Mouse (Mus musculus): ENCODE data around the gene Gm47791. TPM values are rescaled to one million over a fixed set of nuclear protein-coding genes. Genes with fewer than 3 reads are reported as not detected.
A peak's percentile ranks its signal among the peaks of the same experiment; 100 is the strongest.

Gene Gm47791
- polyA plus RNA-seq, 1 experiment from 2014 or later, result not detected

DNA sequence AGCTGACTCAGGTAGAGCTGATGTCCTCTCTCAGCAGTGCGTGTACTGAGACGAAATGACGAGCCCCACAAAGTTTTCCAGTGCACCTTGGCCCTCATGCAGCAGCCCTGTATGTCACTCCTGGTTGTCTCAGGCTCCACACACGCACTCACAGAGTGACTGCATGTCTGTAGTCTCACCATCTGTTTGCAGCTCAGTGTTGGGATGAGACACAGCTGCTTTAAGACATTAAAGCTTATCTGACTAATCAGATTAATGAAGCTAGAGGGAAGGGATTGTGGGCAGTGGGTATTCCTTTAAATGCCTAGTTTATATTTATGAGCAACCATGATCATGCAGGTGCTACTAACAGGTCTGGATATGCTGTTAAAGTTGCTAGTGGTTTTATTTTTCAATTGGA lies 24.6 kb downstream of the Gm47791 start:
- H3K27me3 ChIP-seq (ENCODE audit: control insufficient read depth, insufficient read depth, low read length), result no peaks in the 10 kb centered on the region
- ATAC-seq (ENCODE audit: low FRiP score, low TSS enrichment), result no peak
- 0 out of 2 replicates have a peak, but pooled peaks cover 3% of the 10 kb centered on the region for H3K4me1 ChIP-seq (ENCODE audit: control insufficient read depth, insufficient read depth, low read length)
- WGBS, result 74% methylated on average over 4 of the region's 4 CpGs
- H3K4me3 ChIP-seq (ENCODE audit: low read length), result no peak overlapping the region
- H3K36me3 ChIP-seq (ENCODE audit: control insufficient read depth, insufficient read depth, low read length), result peaks cover 28% of the 10 kb centered on the region
- no peaks in the 10 kb centered on the region for H3K9me3 ChIP-seq (ENCODE audit: control insufficient read depth, low read length)
- H3K9ac ChIP-seq (ENCODE audit: low read depth, low read length), result no peak overlapping the region
- no peak overlapping the region for H3K4me2 ChIP-seq (replicated peaks; ENCODE audit: low read depth, low read length)
- H3K27ac ChIP-seq (ENCODE audit: low read depth, low read length), result no peak overlapping the region

DNA sequence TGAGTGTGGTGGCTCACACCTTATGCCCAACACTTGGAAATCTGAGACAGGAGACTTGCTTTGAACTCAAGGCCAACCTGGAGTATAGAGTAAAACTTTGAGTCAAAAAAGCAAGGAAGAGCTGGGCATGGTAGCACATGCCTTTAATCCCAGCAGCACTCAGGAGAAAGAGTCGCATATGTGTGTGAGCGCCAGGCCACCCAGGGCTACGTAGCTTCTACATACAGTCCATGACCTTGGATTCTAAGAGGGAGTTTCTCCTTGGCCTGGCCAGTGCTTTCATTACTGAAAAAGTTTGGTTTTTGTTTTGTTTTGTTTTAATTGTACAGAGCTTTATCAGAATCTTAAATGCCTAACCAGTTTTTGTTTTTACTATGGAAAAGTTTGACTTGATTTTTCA lies 27.1 kb downstream of the Gm47791 start:
- no peaks in the 10 kb centered on the region for H3K9me3 ChIP-seq (ENCODE audit: control insufficient read depth, low read length)
- no peaks in the 10 kb centered on the region for H3K27me3 ChIP-seq (ENCODE audit: control insufficient read depth, insufficient read depth, low read length)
- 87% methylated on average over 3 of the region's 3 CpGs for WGBS
- no peak overlapping the region for H3K4me3 ChIP-seq (ENCODE audit: low read length)
- H3K9ac ChIP-seq (ENCODE audit: low read depth, low read length), result no peak overlapping the region
- peaks cover 31% of the 10 kb centered on the region for H3K36me3 ChIP-seq (ENCODE audit: control insufficient read depth, insufficient read depth, low read length)
- ATAC-seq (ENCODE audit: low FRiP score, low TSS enrichment), result no peak
- no peak overlapping the region for H3K27ac ChIP-seq (ENCODE audit: low read depth, low read length)
- 0 out of 2 replicates have a peak, but pooled peaks cover 3% of the 10 kb centered on the region for H3K4me1 ChIP-seq (ENCODE audit: control insufficient read depth, insufficient read depth, low read length)
- H3K4me2 ChIP-seq (replicated peaks; ENCODE audit: low read depth, low read length), result no peak overlapping the region

DNA sequence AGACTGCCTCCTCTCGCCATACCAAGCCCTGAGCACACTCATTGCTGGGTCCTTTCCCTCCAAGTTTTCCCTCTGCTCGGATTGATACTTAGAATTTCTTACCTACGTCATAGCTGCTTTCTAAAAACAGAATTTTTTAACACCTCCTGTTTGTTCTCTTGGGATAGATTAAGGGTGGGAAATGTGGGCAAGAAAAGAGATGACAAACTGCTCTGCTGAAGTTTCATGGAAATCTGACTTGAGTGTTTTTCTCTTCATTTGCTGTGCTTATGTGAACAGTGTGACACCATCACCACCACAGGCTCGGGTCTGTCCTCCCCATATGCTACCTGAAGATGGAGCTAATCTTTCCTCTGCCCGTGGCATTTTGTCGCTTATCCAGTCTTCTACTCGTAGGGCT lies 29.5 kb downstream of the Gm47791 start:
- Histone ChIP-seq H3K9me3 (ENCODE audit: control insufficient read depth, low read length) (no peaks in the 10 kb centered on the region), H3K27me3 (ENCODE audit: control insufficient read depth, insufficient read depth, low read length) (no peaks in the 10 kb centered on the region), H3K4me2 (replicated peaks; ENCODE audit: low read depth, low read length) (no peak overlapping the region), H3K27ac (ENCODE audit: low read depth, low read length) (no peak overlapping the region), H3K9ac (ENCODE audit: low read depth, low read length) (no peak overlapping the region), H3K4me1 (ENCODE audit: control insufficient read depth, insufficient read depth, low read length) (0 out of 2 replicates have a peak, but pooled peaks cover 7% of the 10 kb centered on the region), H3K36me3 (ENCODE audit: control insufficient read depth, insufficient read depth, low read length) (peaks cover 33% of the 10 kb centered on the region), H3K4me3 (ENCODE audit: low read length) (no peak overlapping the region)
- ATAC-seq (ENCODE audit: low FRiP score, low TSS enrichment), result no peak
- WGBS, result 87% methylated on average over 7 of the region's 7 CpGs

DNA sequence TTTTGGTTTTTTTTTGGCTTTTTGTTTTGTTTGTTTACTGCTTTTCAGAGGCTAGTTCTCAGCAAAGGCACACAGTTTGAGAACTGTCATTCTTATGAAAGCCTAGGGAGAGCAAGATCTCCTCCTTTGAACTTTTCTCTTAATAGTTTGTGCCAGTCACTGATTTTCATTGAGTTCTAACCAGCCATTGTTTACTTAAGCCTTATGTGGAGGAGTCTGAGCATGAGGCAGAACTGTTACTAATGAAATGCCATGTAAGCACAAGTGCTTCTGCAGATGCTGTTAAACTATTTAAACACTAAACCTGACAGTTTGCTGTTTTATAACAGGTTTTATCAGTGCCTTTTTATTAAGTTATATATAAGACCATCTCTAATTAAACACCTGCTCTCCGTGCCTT lies 33.0 kb downstream of the Gm47791 start:
- WGBS, result 82% methylated on average over 1 of the region's 1 CpGs
- Histone ChIP-seq H3K9me3 (ENCODE audit: control insufficient read depth, low read length) (no peaks in the 10 kb centered on the region), H3K4me1 (ENCODE audit: control insufficient read depth, insufficient read depth, low read length) (0 out of 2 replicates have a peak, but pooled peaks cover 4% of the 10 kb centered on the region), H3K9ac (ENCODE audit: low read depth, low read length) (no peak overlapping the region), H3K4me3 (ENCODE audit: low read length) (no peak overlapping the region), H3K27me3 (ENCODE audit: control insufficient read depth, insufficient read depth, low read length) (no peaks in the 10 kb centered on the region), H3K4me2 (replicated peaks; ENCODE audit: low read depth, low read length) (no peak overlapping the region), H3K27ac (ENCODE audit: low read depth, low read length) (no peak overlapping the region), H3K36me3 (ENCODE audit: control insufficient read depth, insufficient read depth, low read length) (peaks cover 59% of the 10 kb centered on the region)
- no peak for ATAC-seq (ENCODE audit: low FRiP score, low TSS enrichment)

GRCm38 (mm10) chr1:82733357-82733756 lies 37.7 kb downstream of the Gm47791 start:
- H3K27me3 ChIP-seq (ENCODE audit: control insufficient read depth, insufficient read depth, low read length), result no peaks in the 10 kb centered on the region
- no peak overlapping the region for H3K9ac ChIP-seq (ENCODE audit: low read depth, low read length)
- no peak overlapping the region for H3K4me2 ChIP-seq (replicated peaks; ENCODE audit: low read depth, low read length)
- WGBS, result 95% methylated on average over 1 of the region's 1 CpGs
- H3K27ac ChIP-seq (ENCODE audit: low read depth, low read length), result no peak overlapping the region
- peaks cover 79% of the 10 kb centered on the region for H3K36me3 ChIP-seq (ENCODE audit: control insufficient read depth, insufficient read depth, low read length)
- no peak for ATAC-seq (ENCODE audit: low FRiP score, low TSS enrichment)
- H3K4me1 ChIP-seq (ENCODE audit: control insufficient read depth, insufficient read depth, low read length), result 0 out of 2 replicates have a peak, but pooled peaks cover 4% of the 10 kb centered on the region
- no peaks in the 10 kb centered on the region for H3K9me3 ChIP-seq (ENCODE audit: control insufficient read depth, low read length)
- no peak overlapping the region for H3K4me3 ChIP-seq (ENCODE audit: low read length)

DNA sequence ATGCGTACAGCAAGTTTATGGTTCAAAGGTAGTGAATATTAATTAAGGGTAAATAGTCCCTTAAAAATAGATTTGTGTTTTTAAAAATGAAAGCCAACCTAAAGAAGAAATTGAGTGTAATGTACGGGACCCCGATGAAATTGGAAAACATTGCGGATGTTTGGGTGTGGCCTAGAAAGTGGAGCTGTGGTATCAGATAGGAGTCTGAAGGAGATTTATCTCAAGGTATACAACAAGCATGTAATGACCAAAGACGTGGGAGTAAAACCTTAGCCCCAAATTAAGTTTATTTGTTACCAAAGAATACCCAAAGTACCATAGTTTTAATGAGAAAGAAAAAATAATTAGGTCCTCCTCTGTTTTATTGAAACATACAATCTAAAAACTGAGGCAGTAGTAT lies 44.6 kb downstream of the Gm47791 start:
- 89% methylated on average over 5 of the region's 5 CpGs for WGBS
- H3K4me2 ChIP-seq (replicated peaks; ENCODE audit: low read depth, low read length), result peak overlapping the region; percentile 58; the same call in 1 of the 2 replicates
- H3K27ac ChIP-seq (ENCODE audit: low read depth, low read length), result no peak overlapping the region
- H3K4me1 ChIP-seq (ENCODE audit: control insufficient read depth, insufficient read depth, low read length), result peaks cover 7% of the 10 kb centered on the region
- ATAC-seq (ENCODE audit: low FRiP score, low TSS enrichment), result no peak
- no peak overlapping the region for H3K9ac ChIP-seq (ENCODE audit: low read depth, low read length)
- peaks cover 37% of the 10 kb centered on the region for H3K36me3 ChIP-seq (ENCODE audit: control insufficient read depth, insufficient read depth, low read length)
- no peaks in the 10 kb centered on the region for H3K27me3 ChIP-seq (ENCODE audit: control insufficient read depth, insufficient read depth, low read length)
- H3K9me3 ChIP-seq (ENCODE audit: control insufficient read depth, low read length), result no peaks in the 10 kb centered on the region
- H3K4me3 ChIP-seq (ENCODE audit: low read length), result no peak overlapping the region

DNA sequence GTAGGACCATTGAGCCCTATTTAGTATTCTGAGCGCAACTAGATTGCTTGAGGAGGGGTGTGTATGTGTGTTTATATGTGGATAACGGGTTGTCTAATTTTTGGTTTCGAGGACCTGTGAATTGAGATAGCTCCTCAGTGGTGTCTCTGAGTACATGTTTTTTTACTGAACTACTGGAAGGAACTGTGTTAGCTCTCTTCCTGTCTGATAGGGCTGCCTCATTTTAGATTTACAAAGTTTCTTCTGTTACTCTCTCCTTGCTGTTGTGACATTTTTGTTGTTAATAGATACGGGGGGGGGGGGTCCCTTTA lies 45.2 kb downstream of the Gm47791 start:
- Histone ChIP-seq H3K4me2 (replicated peaks; ENCODE audit: low read depth, low read length) (peak overlapping the region; percentile 58), H3K4me1 (ENCODE audit: control insufficient read depth, insufficient read depth, low read length) (peaks cover 7% of the 10 kb centered on the region), H3K9ac (ENCODE audit: low read depth, low read length) (peak overlapping the region; percentile 76; the same call in 1 of the 2 replicates), H3K27ac (ENCODE audit: low read depth, low read length) (no peak overlapping the region), H3K27me3 (ENCODE audit: control insufficient read depth, insufficient read depth, low read length) (no peaks in the 10 kb centered on the region), H3K4me3 (ENCODE audit: low read length) (peak overlapping the region; percentile 58), H3K9me3 (ENCODE audit: control insufficient read depth, low read length) (no peaks in the 10 kb centered on the region), H3K36me3 (ENCODE audit: control insufficient read depth, insufficient read depth, low read length) (peaks cover 30% of the 10 kb centered on the region)
- ATAC-seq (ENCODE audit: low FRiP score, low TSS enrichment), result no peak
- 46% methylated on average over 4 of the region's 4 CpGs for WGBS

DNA sequence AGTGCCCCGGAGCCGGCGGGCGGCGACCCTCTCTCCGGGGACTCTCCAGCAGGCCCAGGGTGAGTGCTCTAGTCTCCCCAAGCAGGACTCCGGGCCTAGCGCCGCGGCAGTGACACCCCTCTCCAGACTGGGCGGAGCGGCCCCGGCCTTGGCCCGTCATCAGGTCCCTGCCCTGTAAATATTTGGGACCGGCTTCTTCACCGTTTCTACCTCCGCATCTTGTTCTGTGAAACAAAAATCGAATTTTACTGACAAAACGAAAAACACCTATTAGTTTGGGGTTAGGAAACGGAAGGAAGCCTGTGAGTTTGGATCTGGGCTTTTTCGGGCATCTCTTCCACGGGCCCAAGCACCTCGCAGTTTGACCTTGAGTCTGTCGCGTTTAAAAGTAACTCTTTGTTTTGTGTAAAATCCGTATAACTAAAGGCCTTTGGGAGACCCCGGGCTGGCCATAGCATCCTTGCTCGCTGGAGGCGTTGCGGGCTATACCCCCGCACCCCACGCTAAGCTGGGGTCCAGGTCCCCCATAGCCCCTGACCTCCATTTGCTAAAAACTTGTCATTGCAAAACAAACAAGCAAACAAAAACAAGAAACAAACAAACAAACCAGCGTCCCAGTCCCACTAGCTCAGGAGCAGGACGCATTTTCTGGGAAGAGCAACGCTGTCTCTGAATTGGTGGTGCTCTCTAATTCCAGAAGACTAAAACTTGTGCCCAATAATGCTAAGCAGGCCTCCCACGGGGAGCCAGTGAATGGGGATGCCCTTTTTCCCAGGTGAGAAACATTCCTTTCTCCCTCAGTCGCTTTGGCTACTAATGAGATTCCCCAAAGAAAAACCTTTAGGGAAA lies 45.8 kb downstream of the Gm47791 start:
- H3K4me1 ChIP-seq (ENCODE audit: control insufficient read depth, insufficient read depth, low read length), result peaks cover 7% of the 10 kb centered on the region
- H3K9me3 ChIP-seq (ENCODE audit: control insufficient read depth, low read length), result no peaks in the 10 kb centered on the region
- peaks cover 25% of the 10 kb centered on the region for H3K36me3 ChIP-seq (ENCODE audit: control insufficient read depth, insufficient read depth, low read length)
- peak overlapping the region; percentile 58 for H3K4me3 ChIP-seq (ENCODE audit: low read length)
- peak overlapping the region; percentile 76 for H3K9ac ChIP-seq (ENCODE audit: low read depth, low read length)
- peak overlapping the region; percentile 30 for H3K27ac ChIP-seq (ENCODE audit: low read depth, low read length)
- no peaks in the 10 kb centered on the region for H3K27me3 ChIP-seq (ENCODE audit: control insufficient read depth, insufficient read depth, low read length)
- peak overlapping the region; percentile 58 for H3K4me2 ChIP-seq (replicated peaks; ENCODE audit: low read depth, low read length)
- WGBS, result 2% methylated on average over 37 of the region's 37 CpGs
- peak; percentile 98 for ATAC-seq (ENCODE audit: low FRiP score, low TSS enrichment)

- Histone ChIP-seq H3K4me3 (ENCODE audit: low read length) (peak within 1 kb of the TSS; percentile 58), H3K4me2 (replicated peaks; ENCODE audit: low read depth, low read length) (peak within 1 kb of the TSS; percentile 58), H3K9me3 (ENCODE audit: control insufficient read depth, low read length) (no peaks in the 10 kb centered on the region), H3K4me1 (ENCODE audit: control insufficient read depth, insufficient read depth, low read length) (peaks cover 7% of the 10 kb centered on the region), H3K27me3 (ENCODE audit: control insufficient read depth, insufficient read depth, low read length) (no peaks in the 10 kb centered on the region), H3K9ac (ENCODE audit: low read depth, low read length) (peak within 1 kb of the TSS; percentile 76), H3K36me3 (ENCODE audit: control insufficient read depth, insufficient read depth, low read length) (peaks cover 17% of the 10 kb centered on the region), H3K27ac (ENCODE audit: low read depth, low read length) (peak within 1 kb of the TSS; percentile 30)
- peak; percentile 99 for ATAC-seq (ENCODE audit: low FRiP score, low TSS enrichment)
- 10% methylated on average over 38 of the region's 38 CpGs for WGBS
These were observed 46.6 kb downstream of the Gm47791 start, which contains the start of gene Mff for GRCm38 (mm10) chr1:82724339-82725025. Mff (plus strand) TSS chr1:82724890.

All from kidney, embryonic 14.5 days (tissue).